Mouse (Mus musculus) spleen, postnatal 4 days (tissue): ENCODE data around the gene Smu1.
"Not testable (repeated sequence)": the region's sequence is repeated elsewhere in the genome, so short reads cannot be mapped to it uniquely, and the experiment has no call there.

ENCODE experiments used
- DNase-seq, 2 experiments: peaks; one replicate each; pipeline ENCODE4 v3.0.0; 2022; ENCODE audit warnings: low spot score in 2 of 2

Smu1 gene

GRCm38 (mm10) chr4:40757780-40758420 lies at the start of gene Smu1:
Gene Smu1 (minus strand): TSS chr4:40757923.
- peak; percentile 96 to 98 for DNase-seq

- no peak for DNase-seq
Measured at GRCm38 (mm10) chr4:40807382-40807781, 49.7 kb upstream of the Smu1 start.

- no peak for DNase-seq
Measured at GRCm38 (mm10) chr4:40805401-40805800, 47.7 kb upstream of the Smu1 start.

- DNase-seq: no peak
Measured at GRCm38 (mm10) chr4:40802787-40803186, 45.1 kb upstream of the Smu1 start.

- DNase-seq: no peak
Measured at GRCm38 (mm10) chr4:40801908-40802307, 44.2 kb upstream of the Smu1 start.

GRCm38 (mm10) chr4:40800873-40801272 lies 43.1 kb upstream of the Smu1 start:
- DNase-seq: no peak

- not testable (repeated sequence) for DNase-seq
Measured at GRCm38 (mm10) chr4:40798833-40799555, 41.3 kb upstream of the Smu1 start.

GRCm38 (mm10) chr4:40795761-40796160 lies 38.0 kb upstream of the Smu1 start:
- DNase-seq: no peak

GRCm38 (mm10) chr4:40794320-40794719 lies 36.6 kb upstream of the Smu1 start:
- no peak for DNase-seq

- no peak for DNase-seq
Measured at GRCm38 (mm10) chr4:40791176-40791575, 33.5 kb upstream of the Smu1 start.

GRCm38 (mm10) chr4:40786578-40786977 lies 28.9 kb upstream of the Smu1 start:
- DNase-seq: no peak

- peak in 1 of 2 experiments; percentile 23 for DNase-seq
Measured at GRCm38 (mm10) chr4:40785620-40786166, 28.0 kb upstream of the Smu1 start.

GRCm38 (mm10) chr4:40784556-40785169 lies 26.9 kb upstream of the Smu1 start:
- no peak for DNase-seq

- no peak for DNase-seq
Measured at GRCm38 (mm10) chr4:40783049-40783448, 25.3 kb upstream of the Smu1 start.

GRCm38 (mm10) chr4:40781797-40782495 lies 24.2 kb upstream of the Smu1 start:
- no peak for DNase-seq

- peak in 1 of 2 experiments; percentile 54 for DNase-seq
Measured at GRCm38 (mm10) chr4:40781143-40781542, 23.4 kb upstream of the Smu1 start.

- no peak for DNase-seq
Measured at GRCm38 (mm10) chr4:40778656-40779055, 20.9 kb upstream of the Smu1 start.

GRCm38 (mm10) chr4:40777116-40777515 lies 19.4 kb upstream of the Smu1 start:
- no peak for DNase-seq

GRCm38 (mm10) chr4:40776416-40776815 lies 18.7 kb upstream of the Smu1 start:
- DNase-seq: no peak

GRCm38 (mm10) chr4:40774279-40775259 lies 16.8 kb upstream of the Smu1 start:
- DNase-seq: peak; percentile 79 to 89

- DNase-seq: no peak
Measured at GRCm38 (mm10) chr4:40759876-40760275, 2.2 kb upstream of the Smu1 start.
